Comparison of ENCODE assay signal across 13 mouse cellular contexts in the genomic region with DNA sequence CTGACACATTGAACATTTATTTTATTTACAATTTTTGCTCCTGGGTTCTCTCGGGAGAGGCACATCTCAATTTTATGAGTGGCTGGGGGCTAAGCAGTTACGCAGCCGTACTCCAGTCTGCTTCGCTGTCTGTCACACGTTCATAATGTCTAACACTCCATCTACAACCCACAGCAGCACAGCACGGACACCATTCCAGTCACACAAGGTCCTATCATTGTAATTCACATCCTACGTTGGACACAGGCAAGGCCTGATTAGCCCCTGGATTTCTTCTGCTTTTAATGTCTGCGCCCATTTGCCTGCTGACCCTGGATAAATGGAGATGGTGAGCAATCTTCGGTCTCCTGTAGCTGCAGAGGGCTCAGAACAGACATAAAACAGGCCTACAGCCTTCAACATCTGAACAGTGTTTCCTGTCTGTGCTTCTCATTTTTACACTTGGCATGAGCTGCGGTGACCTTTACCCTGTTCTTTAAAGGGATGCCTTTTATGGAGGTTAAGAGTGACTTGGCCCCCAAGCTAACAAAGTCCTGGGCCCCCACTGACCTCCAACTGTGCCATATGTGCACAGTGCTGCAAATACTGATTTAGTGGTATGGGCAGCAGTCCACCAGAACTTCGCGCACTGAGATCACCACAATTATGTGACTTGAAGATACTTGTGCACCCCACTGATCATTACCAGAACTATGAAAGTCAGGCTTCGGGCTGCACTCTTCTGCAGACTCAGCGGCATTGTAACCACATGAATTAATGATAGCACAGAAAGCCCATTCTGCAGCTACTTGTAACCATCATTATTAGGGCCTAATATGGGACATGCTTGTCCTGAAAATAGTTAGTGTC.
DNase-seq lines count a peak whose midpoint lies in the region; ATAC-seq and TF ChIP-seq lines count a peak whose summit lies in the region.
"Had no signal": no experiment of that assay in that cellular context is flagged by ENCODE, and none has a peak within 500 bp of the region (broad histone marks: within the 10 kb centered on the region; RNA-seq: fewer than 3 reads in every experiment).

No protein-coding gene starts in this region.

- TF ChIP-seq POLR2A in kidney, adult 2 months (IDR thresholded peaks at IDR 0.05; ENCODE audit: low read depth, low read length), result no peak

- no peak overlapping the region for H3K27ac ChIP-seq in kidney, postnatal 0 days
- H3K27ac ChIP-seq in kidney, adult 2 months (ENCODE audit: insufficient read depth, low read depth, low read length), result no peak overlapping the region
- no peak overlapping the region for H3K27ac ChIP-seq in embryonic facial prominence, embryonic 11.5 days (replicated peaks; ENCODE audit: low read depth, low read length)
- H3K27ac ChIP-seq in limb, embryonic 13.5 days, result no peak overlapping the region
- H3K27ac ChIP-seq: heart, embryonic 15.5 days had no signal

- H3K9me3 ChIP-seq in kidney, postnatal 0 days (replicated peaks; ENCODE audit: low read length), result no peaks in the 10 kb centered on the region
- no peaks in the 10 kb centered on the region for H3K9me3 ChIP-seq in embryonic facial prominence, embryonic 11.5 days (replicated peaks; ENCODE audit: control insufficient read depth, low read length)
- no peaks in the 10 kb centered on the region for H3K9me3 ChIP-seq in limb, embryonic 13.5 days
- H3K9me3 ChIP-seq: heart, embryonic 15.5 days had no signal

- H3K4me3 ChIP-seq in kidney, postnatal 0 days (replicated peaks; ENCODE audit: low read depth, low read length), result no peak overlapping the region
- no peak overlapping the region for H3K4me3 ChIP-seq in kidney, adult 2 months (ENCODE audit: insufficient read depth, low read depth, low read length)
- H3K4me3 ChIP-seq in embryonic facial prominence, embryonic 11.5 days (ENCODE audit: low read depth, low read length), result no peak overlapping the region
- H3K4me3 ChIP-seq in limb, embryonic 13.5 days, result no peak overlapping the region
- H3K4me3 ChIP-seq: heart, embryonic 15.5 days had no signal

- ATAC-seq in kidney, postnatal 0 days (replicated peaks; ENCODE audit: low FRiP score, low read depth), result no peak
- no peak for ATAC-seq in embryonic facial prominence, embryonic 11.5 days (replicated peaks; ENCODE audit: insufficient number of reproducible peaks, low FRiP score, low TSS enrichment, low read depth)
- ATAC-seq in limb, embryonic 13.5 days (ENCODE audit: low FRiP score, low read depth), result peak; percentile 80
- ATAC-seq: CD4-positive, CD25-positive, alpha-beta regulatory T cell, adult 4 months; hindbrain, embryonic 16.5 days had no signal

- 0 out of 2 replicates have a peak, but pooled peaks cover 2% of the 10 kb centered on the region for H3K4me1 ChIP-seq in kidney, postnatal 0 days (replicated peaks; ENCODE audit: insufficient read depth, low read length)
- no peaks in the 10 kb centered on the region for H3K4me1 ChIP-seq in kidney, adult 2 months (ENCODE audit: control insufficient read depth, insufficient read depth, low read length)
- H3K4me1 ChIP-seq in embryonic facial prominence, embryonic 11.5 days (ENCODE audit: control insufficient read depth, insufficient read depth, low read length), result no peaks in the 10 kb centered on the region
- peaks cover 19% of the 10 kb centered on the region for H3K4me1 ChIP-seq in limb, embryonic 13.5 days
- H3K4me1 ChIP-seq: heart, embryonic 15.5 days had no signal

- no peak overlapping the region for H3K4me2 ChIP-seq in kidney, postnatal 0 days (ENCODE audit: low read length)
- H3K4me2 ChIP-seq in embryonic facial prominence, embryonic 11.5 days (ENCODE audit: low read depth, low read length), result no peak overlapping the region
- H3K4me2 ChIP-seq in limb, embryonic 13.5 days (replicated peaks), result no peak overlapping the region
- H3K4me2 ChIP-seq: heart, embryonic 15.5 days had no signal

- no peaks in the 10 kb centered on the region for H3K36me3 ChIP-seq in kidney, postnatal 0 days (ENCODE audit: insufficient read depth, low read length)
- no peaks in the 10 kb centered on the region for H3K36me3 ChIP-seq in kidney, adult 2 months (ENCODE audit: control insufficient read depth, insufficient read depth, low read length)
- H3K36me3 ChIP-seq in embryonic facial prominence, embryonic 11.5 days (replicated peaks; ENCODE audit: control insufficient read depth, insufficient read depth, low read depth, low read length), result no peaks in the 10 kb centered on the region
- no peaks in the 10 kb centered on the region for H3K36me3 ChIP-seq in limb, embryonic 13.5 days
- H3K36me3 ChIP-seq: heart, embryonic 15.5 days had no signal

- TF ChIP-seq CTCF in kidney, postnatal 0 days (IDR thresholded peaks at IDR 0.05; ENCODE audit: low read depth), result no peak
- TF ChIP-seq CTCF in kidney, adult 2 months (conservative IDR thresholded peaks at IDR 0.05; ENCODE audit: insufficient read depth, insufficient read length, low read depth, low read length), result no peak

- intact Hi-C loops in left cerebral cortex, postnatal 14 days (cut with DNase I), result no loop called here

- 45% methylated on average over 14 of the region's 14 CpGs for WGBS in kidney, postnatal 0 days
- 58% methylated on average over 14 of the region's 14 CpGs for WGBS in kidney, adult 2 months
- 42% methylated on average over 14 of the region's 14 CpGs for WGBS in embryonic facial prominence, embryonic 11.5 days
- WGBS in limb, embryonic 13.5 days, result 18% methylated on average over 14 of the region's 14 CpGs

- DNase-seq in kidney, postnatal 0 days (ENCODE audit: low spot score), result peak; percentile 14
- no peak for DNase-seq in kidney, adult 2 months
- peak; percentile 64 for DNase-seq in embryo, embryonic 11 days
- DNase-seq in embryonic facial prominence, embryonic 11.5 days (ENCODE audit: low spot score), result peak; percentile 40
- DNase-seq in left cerebral cortex, postnatal 14 days (ENCODE audit: low spot score in 2 of 2), result no peak
- no peak for DNase-seq in c-Kit-positive CD71-positive TER-119-positive erythroid progenitor cells, embryonic 14.5 days (ENCODE audit: low spot score)
- DNase-seq: cerebellum, adult 11 months; right cerebral cortex, postnatal 4 days; thymus, postnatal 14 days had no signal

- no peak overlapping the region for H3K9ac ChIP-seq in kidney, postnatal 0 days (ENCODE audit: low read depth, low read length)
- H3K9ac ChIP-seq in embryonic facial prominence, embryonic 11.5 days (replicated peaks; ENCODE audit: low read length), result no peak overlapping the region
- H3K9ac ChIP-seq in limb, embryonic 13.5 days, result no peak overlapping the region
- H3K9ac ChIP-seq: heart, embryonic 15.5 days had no signal

- no peaks in the 10 kb centered on the region for H3K27me3 ChIP-seq in kidney, postnatal 0 days (ENCODE audit: insufficient read depth, low read length)
- no peaks in the 10 kb centered on the region for H3K27me3 ChIP-seq in kidney, adult 2 months (replicated peaks; ENCODE audit: control insufficient read depth, insufficient read depth, low read length)
- no peaks in the 10 kb centered on the region for H3K27me3 ChIP-seq in embryonic facial prominence, embryonic 11.5 days (ENCODE audit: control insufficient read depth, insufficient read depth, low read length)
- no peaks in the 10 kb centered on the region for H3K27me3 ChIP-seq in limb, embryonic 13.5 days
- H3K27me3 ChIP-seq: heart, embryonic 15.5 days had no signal

Comparison
In these comparisons a context has a peak if more than half of its experiments do, and no peak if none do; other contexts are left out.
1. DNase-seq: peak in kidney, postnatal 0 days (single experiment), embryo, embryonic 11 days (single experiment) and embryonic facial prominence, embryonic 11.5 days (single experiment); none in kidney, adult 2 months (single experiment), left cerebral cortex, postnatal 14 days (0 of 2) and c-Kit-positive CD71-positive TER-119-positive erythroid progenitor cells, embryonic 14.5 days (single experiment).